Mouse (Mus musculus) adrenal gland, adult 8-10 months (tissue): ENCODE measurements around the gene Atp6v1e2. TPM values are rescaled to one million over a fixed set of nuclear protein-coding genes. Genes with fewer than 3 reads are reported as not detected.
A peak's percentile ranks its signal among the peaks of the same experiment; 100 is the strongest.

Source experiments
- DNase-seq: peaks from one replicate; pipeline ENCODE4 v3.0.0; 2022
- total RNA-seq, 4 experiments: library from RNA; stranded (reverse); gene quantifications; 2 replicates each; pipeline ENCODE4 v1.2.4; 2022

Atp6v1e2 gene
- total RNA-seq, 4 experiments from 2014 or later = not detected

GRCm38 (mm10) chr17:86964502-86964901 lies 16.8 kb upstream of the Atp6v1e2 start:
- DNase-seq = peak; percentile 81

GRCm38 (mm10) chr17:86964041-86964440 lies 16.3 kb upstream of the Atp6v1e2 start:
- no peak for DNase-seq

GRCm38 (mm10) chr17:86963586-86963902 lies 15.8 kb upstream of the Atp6v1e2 start:
- DNase-seq = peak; percentile 37

- DNase-seq = peak; percentile 88
Measured at GRCm38 (mm10) chr17:86962894-86963585, 15.3 kb upstream of the Atp6v1e2 start, which contains the start of gene Rhoq. Gene Rhoq (plus strand): TSS chr17:86963082.

- DNase-seq = peak; percentile 91
Measured at GRCm38 (mm10) chr17:86962297-86962893, 14.7 kb upstream of the Atp6v1e2 start.

GRCm38 (mm10) chr17:86961301-86961841 lies 13.7 kb upstream of the Atp6v1e2 start:
- DNase-seq = peak; percentile 79

- DNase-seq = no peak
Measured at GRCm38 (mm10) chr17:86957968-86958367, 10.3 kb upstream of the Atp6v1e2 start.

- DNase-seq = no peak
Measured at GRCm38 (mm10) chr17:86957239-86957638, 9.5 kb upstream of the Atp6v1e2 start.

GRCm38 (mm10) chr17:86948801-86949200 lies 1.1 kb upstream of the Atp6v1e2 start:
- no peak for DNase-seq

- DNase-seq = no peak
Measured at GRCm38 (mm10) chr17:86946078-86946477, 1.6 kb downstream of the Atp6v1e2 start.

- no peak for DNase-seq
Measured at GRCm38 (mm10) chr17:86943158-86943557, 4.5 kb downstream of the Atp6v1e2 start.

GRCm38 (mm10) chr17:86942112-86942511 lies 5.6 kb downstream of the Atp6v1e2 start:
- DNase-seq = no peak

- no peak for DNase-seq
Measured at GRCm38 (mm10) chr17:86938683-86939082, 9.0 kb downstream of the Atp6v1e2 start.

- DNase-seq = peak; percentile 92
Measured at GRCm38 (mm10) chr17:86937497-86938155, 10.1 kb downstream of the Atp6v1e2 start.

- DNase-seq = no peak
Measured at GRCm38 (mm10) chr17:86937064-86937463, 10.6 kb downstream of the Atp6v1e2 start.

- no peak for DNase-seq
Measured at GRCm38 (mm10) chr17:86932896-86933295, 14.8 kb downstream of the Atp6v1e2 start.

GRCm38 (mm10) chr17:86929981-86930380 lies 17.7 kb downstream of the Atp6v1e2 start:
- no peak for DNase-seq

GRCm38 (mm10) chr17:86929355-86929754 lies 18.3 kb downstream of the Atp6v1e2 start:
- DNase-seq = no peak

- no peak for DNase-seq
Measured at GRCm38 (mm10) chr17:86926836-86927235, 20.9 kb downstream of the Atp6v1e2 start.

- DNase-seq = no peak
Measured at GRCm38 (mm10) chr17:86924679-86925078, 23.0 kb downstream of the Atp6v1e2 start.

GRCm38 (mm10) chr17:86919729-86920128 lies 28.0 kb downstream of the Atp6v1e2 start:
- DNase-seq = peak; percentile 74

GRCm38 (mm10) chr17:86918786-86919185 lies 28.9 kb downstream of the Atp6v1e2 start:
- peak; percentile 42 for DNase-seq

- no peak for DNase-seq
Measured at GRCm38 (mm10) chr17:86917048-86917447, 30.6 kb downstream of the Atp6v1e2 start, which contains the start of gene Tmem247. Gene Tmem247 (plus strand): TSS chr17:86917348.
